Mouse (Mus musculus): ENCODE results near the gene Cbx5. TPM values are rescaled to one million over a fixed set of nuclear protein-coding genes. Genes with fewer than 3 reads are reported as not detected.
"Not testable (repeated sequence)": the region's sequence is repeated elsewhere in the genome, so short reads cannot be mapped to it uniquely, and the experiment has no call there.

Cbx5 gene
- polyA plus RNA-seq, 1 experiment from 2014 or later: 221 TPM

- Histone ChIP-seq H3K4me2 (ENCODE audit: low read depth, low read length, severe bottlenecking) (no peak overlapping the region), H3K9ac (ENCODE audit: low read length) (no peak overlapping the region), H3K27me3 (ENCODE audit: control insufficient read depth, insufficient read depth, low read length) (peaks cover 2% of the 10 kb centered on the region; the same call in 1 of the 2 replicates), H3K4me3 (ENCODE audit: low read depth, low read length) (no peak overlapping the region), H3K4me1 (replicated peaks; ENCODE audit: control insufficient read depth, insufficient read depth, low read length) (peaks cover 7% of the 10 kb centered on the region; the same call in 1 of the 2 replicates), H3K36me3 (ENCODE audit: control insufficient read depth, insufficient read depth, low read length) (no peaks in the 10 kb centered on the region), H3K27ac (ENCODE audit: low read depth, low read length) (no peak overlapping the region), H3K9me3 (ENCODE audit: control insufficient read depth, low read length) (no peaks in the 10 kb centered on the region)
- DNase-seq (ENCODE audit: low spot score) (no peak), ATAC-seq (replicated peaks; ENCODE audit: low FRiP score) (no peak)
- WGBS: 92% methylated on average over 6 of the region's 6 CpGs
Measured at GRCm38 (mm10) chr15:103256210-103256986, 16.8 kb upstream of the Cbx5 start.

GRCm38 (mm10) chr15:103255169-103255568 lies 15.6 kb upstream of the Cbx5 start:
- Histone ChIP-seq H3K9ac (ENCODE audit: low read length) (peak overlapping the region; percentile 50), H3K4me3 (ENCODE audit: low read depth, low read length) (peak overlapping the region; percentile 23), H3K4me1 (replicated peaks; ENCODE audit: control insufficient read depth, insufficient read depth, low read length) (peaks cover 9% of the 10 kb centered on the region; the same call in 1 of the 2 replicates), H3K9me3 (ENCODE audit: control insufficient read depth, low read length) (no peaks in the 10 kb centered on the region), H3K27me3 (ENCODE audit: control insufficient read depth, insufficient read depth, low read length) (peaks cover 2% of the 10 kb centered on the region; the same call in 1 of the 2 replicates), H3K36me3 (ENCODE audit: control insufficient read depth, insufficient read depth, low read length) (no peaks in the 10 kb centered on the region), H3K4me2 (ENCODE audit: low read depth, low read length, severe bottlenecking) (peak overlapping the region; percentile 58), H3K27ac (ENCODE audit: low read depth, low read length) (no peak overlapping the region)
- 1% methylated on average over 25 of the region's 25 CpGs for WGBS
- ATAC-seq (replicated peaks; ENCODE audit: low FRiP score): peak; percentile 50
- peak; percentile 71 for DNase-seq (ENCODE audit: low spot score)

- Histone ChIP-seq H3K27me3 (ENCODE audit: control insufficient read depth, insufficient read depth, low read length) (peaks cover 2% of the 10 kb centered on the region; the same call in 1 of the 2 replicates), H3K9me3 (ENCODE audit: control insufficient read depth, low read length) (no peaks in the 10 kb centered on the region), H3K27ac (ENCODE audit: low read depth, low read length) (no peak overlapping the region), H3K9ac (ENCODE audit: low read length) (no peak overlapping the region), H3K4me2 (ENCODE audit: low read depth, low read length, severe bottlenecking) (no peak overlapping the region), H3K4me3 (ENCODE audit: low read depth, low read length) (no peak overlapping the region), H3K4me1 (replicated peaks; ENCODE audit: control insufficient read depth, insufficient read depth, low read length) (peaks cover 7% of the 10 kb centered on the region; the same call in 1 of the 2 replicates), H3K36me3 (ENCODE audit: control insufficient read depth, insufficient read depth, low read length) (peaks cover 5% of the 10 kb centered on the region; the same call in 1 of the 2 replicates)
- 89% methylated on average over 1 of the region's 1 CpGs for WGBS
- DNase-seq (ENCODE audit: low spot score): no peak
- no peak for ATAC-seq (replicated peaks; ENCODE audit: low FRiP score)
Measured at GRCm38 (mm10) chr15:103253352-103253751, 13.7 kb upstream of the Cbx5 start.

- Histone ChIP-seq H3K4me3 (ENCODE audit: low read depth, low read length) (no peak overlapping the region), H3K27ac (ENCODE audit: low read depth, low read length) (peak overlapping the region; percentile 41; the same call in 1 of the 2 replicates), H3K4me2 (ENCODE audit: low read depth, low read length, severe bottlenecking) (no peak overlapping the region), H3K27me3 (ENCODE audit: control insufficient read depth, insufficient read depth, low read length) (peaks cover 2% of the 10 kb centered on the region; the same call in 1 of the 2 replicates), H3K9ac (ENCODE audit: low read length) (no peak overlapping the region), H3K9me3 (ENCODE audit: control insufficient read depth, low read length) (no peaks in the 10 kb centered on the region), H3K36me3 (ENCODE audit: control insufficient read depth, insufficient read depth, low read length) (peaks cover 10% of the 10 kb centered on the region), H3K4me1 (replicated peaks; ENCODE audit: control insufficient read depth, insufficient read depth, low read length) (peaks cover 6% of the 10 kb centered on the region; the same call in 1 of the 2 replicates)
- DNase-seq (ENCODE audit: low spot score) (no peak), ATAC-seq (replicated peaks; ENCODE audit: low FRiP score) (no peak)
- WGBS: 87% methylated on average over 3 of the region's 3 CpGs
Measured at GRCm38 (mm10) chr15:103252660-103253059, 13.0 kb upstream of the Cbx5 start.

GRCm38 (mm10) chr15:103251595-103251994 lies 12.0 kb upstream of the Cbx5 start:
- Histone ChIP-seq H3K36me3 (ENCODE audit: control insufficient read depth, insufficient read depth, low read length) (peaks cover 20% of the 10 kb centered on the region), H3K4me2 (ENCODE audit: low read depth, low read length, severe bottlenecking) (no peak overlapping the region), H3K9ac (ENCODE audit: low read length) (no peak overlapping the region), H3K4me1 (replicated peaks; ENCODE audit: control insufficient read depth, insufficient read depth, low read length) (peaks cover 6% of the 10 kb centered on the region; the same call in 1 of the 2 replicates), H3K9me3 (ENCODE audit: control insufficient read depth, low read length) (no peaks in the 10 kb centered on the region), H3K27me3 (ENCODE audit: control insufficient read depth, insufficient read depth, low read length) (peaks cover 2% of the 10 kb centered on the region; the same call in 1 of the 2 replicates), H3K27ac (ENCODE audit: low read depth, low read length) (no peak overlapping the region), H3K4me3 (ENCODE audit: low read depth, low read length) (no peak overlapping the region)
- DNase-seq (ENCODE audit: low spot score) (peak; percentile 52), ATAC-seq (replicated peaks; ENCODE audit: low FRiP score) (no peak)
- 87% methylated on average over 1 of the region's 1 CpGs for WGBS

- H3K4me3 ChIP-seq (ENCODE audit: low read depth, low read length): no peak overlapping the region
- H3K4me1 ChIP-seq (replicated peaks; ENCODE audit: control insufficient read depth, insufficient read depth, low read length): peaks cover 5% of the 10 kb centered on the region; the same call in 1 of the 2 replicates
- no peaks in the 10 kb centered on the region for H3K27me3 ChIP-seq (ENCODE audit: control insufficient read depth, insufficient read depth, low read length)
- no peak overlapping the region for H3K4me2 ChIP-seq (ENCODE audit: low read depth, low read length, severe bottlenecking)
- H3K9me3 ChIP-seq (ENCODE audit: control insufficient read depth, low read length): no peaks in the 10 kb centered on the region
- WGBS: 24% methylated on average over 2 of the region's 2 CpGs
- no peak overlapping the region for H3K9ac ChIP-seq (ENCODE audit: low read length)
- H3K27ac ChIP-seq (ENCODE audit: low read depth, low read length): 0 out of 2 replicates have a peak overlapping the region, but pooled peaks have one; percentile 25
- DNase-seq (ENCODE audit: low spot score): peak; percentile 79
- peak; percentile 29; the same call in 1 of the 2 replicates for ATAC-seq (replicated peaks; ENCODE audit: low FRiP score)
- H3K36me3 ChIP-seq (ENCODE audit: control insufficient read depth, insufficient read depth, low read length): peaks cover 27% of the 10 kb centered on the region
Measured at GRCm38 (mm10) chr15:103250195-103250740, 10.7 kb upstream of the Cbx5 start.

GRCm38 (mm10) chr15:103249511-103249910 lies 9.9 kb upstream of the Cbx5 start:
- not testable (repeated sequence) for H3K4me1 ChIP-seq (replicated peaks; ENCODE audit: control insufficient read depth, insufficient read depth, low read length); ATAC-seq (replicated peaks; ENCODE audit: low FRiP score); H3K9me3 ChIP-seq (ENCODE audit: control insufficient read depth, low read length); H3K4me3 ChIP-seq (ENCODE audit: low read depth, low read length); H3K9ac ChIP-seq (ENCODE audit: low read length); H3K4me2 ChIP-seq (ENCODE audit: low read depth, low read length, severe bottlenecking); H3K27me3 ChIP-seq (ENCODE audit: control insufficient read depth, insufficient read depth, low read length); H3K27ac ChIP-seq (ENCODE audit: low read depth, low read length); DNase-seq (ENCODE audit: low spot score)
- WGBS: 89% methylated on average over 6 of the region's 6 CpGs
- H3K36me3 ChIP-seq (ENCODE audit: control insufficient read depth, insufficient read depth, low read length): peaks cover 27% of the 10 kb centered on the region

GRCm38 (mm10) chr15:103248401-103249313 lies 9.0 kb upstream of the Cbx5 start:
- H3K36me3 ChIP-seq (ENCODE audit: control insufficient read depth, insufficient read depth, low read length): peaks cover 31% of the 10 kb centered on the region
- peak; percentile 18 for ATAC-seq (replicated peaks; ENCODE audit: low FRiP score)
- 0 out of 2 replicates have a peak, but pooled peaks cover 5% of the 10 kb centered on the region for H3K4me1 ChIP-seq (replicated peaks; ENCODE audit: control insufficient read depth, insufficient read depth, low read length)
- no peak overlapping the region for H3K4me3 ChIP-seq (ENCODE audit: low read depth, low read length)
- H3K27me3 ChIP-seq (ENCODE audit: control insufficient read depth, insufficient read depth, low read length): no peaks in the 10 kb centered on the region
- no peaks in the 10 kb centered on the region for H3K9me3 ChIP-seq (ENCODE audit: control insufficient read depth, low read length)
- 0 out of 2 replicates have a peak overlapping the region, but pooled peaks have one; percentile 12 for H3K27ac ChIP-seq (ENCODE audit: low read depth, low read length)
- peak; percentile 57 for DNase-seq (ENCODE audit: low spot score)
- no peak overlapping the region for H3K4me2 ChIP-seq (ENCODE audit: low read depth, low read length, severe bottlenecking)
- 87% methylated on average over 28 of the region's 28 CpGs for WGBS
- H3K9ac ChIP-seq (ENCODE audit: low read length): no peak overlapping the region
